Mouse (Mus musculus) T-cell, adult 2 months (primary cell): Measurements from ENCODE around the gene Map4k1.
"Not testable (repeated sequence)": the region's sequence is repeated elsewhere in the genome, so short reads cannot be mapped to it uniquely, and the experiment has no call there.

Experiments used
- DNase-seq: peaks from one replicate; pipeline ENCODE4 v3.0.0; 2022; ENCODE audit warnings: low spot score

Gene Map4k1

DNA sequence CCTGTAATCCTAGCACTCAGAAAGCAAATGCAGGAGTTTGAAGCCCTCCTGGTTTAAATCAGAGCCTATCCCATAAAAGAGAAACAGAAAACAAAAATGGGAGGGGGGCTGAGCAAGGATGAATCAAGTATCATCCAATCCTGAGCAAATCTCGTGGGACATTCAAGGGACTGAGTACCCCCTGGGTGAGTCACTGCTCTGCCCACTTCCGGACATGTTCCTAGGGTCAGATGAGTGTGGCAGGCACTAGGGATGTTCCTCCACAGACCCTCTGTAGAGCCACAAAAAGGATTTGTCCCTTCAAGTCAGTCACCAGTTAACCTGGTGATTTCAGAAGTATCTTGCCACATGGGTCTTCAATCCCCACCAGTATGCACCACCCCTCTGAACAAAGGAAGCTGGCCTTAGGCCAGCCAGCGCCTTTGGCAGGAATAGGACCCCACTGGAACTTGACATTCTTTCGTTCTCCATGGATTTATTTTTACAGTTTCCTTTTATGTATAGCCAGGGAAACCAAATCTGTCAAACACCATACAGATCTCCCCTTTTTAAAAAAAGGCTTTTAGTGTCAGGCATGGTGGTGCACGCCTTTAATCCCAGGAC lies 26.5 kb upstream of the Map4k1 start:
- DNase-seq = no peak

DNA sequence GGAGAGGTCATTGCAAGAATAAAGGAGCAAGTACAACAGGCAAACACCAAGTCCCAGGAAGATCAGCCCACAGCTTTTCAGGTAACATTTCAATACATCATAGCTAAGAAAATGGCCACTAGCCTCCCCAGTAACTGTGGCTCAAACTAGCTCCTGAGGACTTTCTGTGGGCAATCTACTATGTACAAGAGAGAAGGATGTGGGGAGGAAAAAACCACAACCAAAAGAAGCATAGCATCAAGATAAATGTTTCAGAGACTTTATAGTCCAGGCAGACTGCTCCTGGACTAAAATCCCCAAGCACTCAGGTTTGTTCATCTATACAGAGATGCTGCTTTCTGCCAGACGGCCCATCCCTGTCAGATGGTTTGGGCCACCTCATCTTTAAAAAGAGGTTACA lies 25.6 kb upstream of the Map4k1 start:
- DNase-seq = peak; percentile 20

DNA sequence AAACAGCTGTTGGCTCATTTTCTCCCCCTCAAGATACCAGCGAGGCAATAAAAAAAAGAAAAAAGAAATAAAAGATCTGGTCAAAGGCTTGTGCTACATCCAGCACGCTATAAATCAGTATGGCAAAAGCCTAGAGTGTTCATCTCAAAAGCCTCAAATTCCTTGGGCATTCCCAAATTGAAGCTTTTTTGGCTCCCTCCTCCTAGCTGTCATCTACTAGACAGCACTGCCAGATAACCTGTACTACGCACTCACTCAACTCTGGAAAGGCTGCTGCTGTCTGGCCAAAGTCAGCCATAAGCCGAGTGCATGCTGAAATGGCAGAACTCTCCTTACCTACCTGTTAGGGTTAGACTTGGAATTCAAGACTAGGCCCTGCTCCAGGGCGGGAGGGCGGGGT lies 24.6 kb upstream of the Map4k1 start:
- DNase-seq = no peak

DNA sequence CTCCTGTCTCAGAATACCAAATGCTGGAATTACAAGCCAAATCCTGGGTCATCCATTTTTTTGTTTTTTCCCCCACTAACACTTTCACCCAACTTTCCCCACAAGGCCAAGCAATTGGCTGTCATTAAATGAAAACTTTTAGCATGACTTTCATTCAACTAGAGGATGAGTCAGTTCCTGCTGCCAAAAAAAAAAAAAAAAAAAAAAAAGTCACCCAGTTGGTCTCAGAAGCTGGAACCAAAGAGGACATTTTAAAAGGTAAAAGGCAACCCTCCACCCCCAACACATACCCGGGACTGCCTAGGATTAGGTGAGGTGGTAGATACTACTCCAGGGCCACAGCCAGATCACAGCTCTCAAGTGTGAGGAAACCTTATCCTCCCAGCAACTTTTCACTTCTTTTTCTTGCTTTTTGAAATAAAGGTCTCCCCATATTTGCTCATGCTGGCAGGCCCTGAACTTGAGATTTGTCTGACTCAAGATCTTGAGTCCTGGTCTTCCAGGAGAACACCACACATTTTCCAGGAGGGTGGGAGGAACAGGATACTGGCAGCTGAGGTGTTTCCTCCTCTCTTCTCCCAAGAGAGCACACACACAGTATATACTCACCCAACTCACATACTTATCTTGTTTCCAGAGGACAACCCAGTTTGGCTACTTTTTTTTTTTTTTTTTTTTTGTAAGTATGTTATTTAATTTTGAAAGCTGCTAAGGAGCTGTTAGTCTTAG lies 23.7 kb upstream of the Map4k1 start:
- DNase-seq = no peak

DNA sequence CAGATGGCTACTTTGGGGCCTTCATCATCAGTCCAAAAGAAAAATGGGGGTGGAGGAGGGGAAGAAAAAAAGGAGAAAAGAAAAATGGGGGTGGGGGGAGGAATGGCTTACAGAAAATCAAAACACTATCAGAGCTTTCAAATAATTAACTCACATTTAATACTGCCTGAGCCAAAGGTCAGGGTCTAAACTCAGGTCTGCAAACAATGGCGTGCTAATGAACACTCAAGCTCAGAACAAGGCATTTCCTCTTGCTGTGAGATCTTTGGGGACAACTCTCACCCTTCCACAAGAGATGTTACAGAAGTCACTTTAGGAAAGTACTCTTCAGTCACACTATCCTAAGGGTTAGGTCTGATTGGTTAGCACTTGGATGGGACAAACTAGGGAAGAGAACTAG lies 23.1 kb upstream of the Map4k1 start:
- DNase-seq = no peak

DNA sequence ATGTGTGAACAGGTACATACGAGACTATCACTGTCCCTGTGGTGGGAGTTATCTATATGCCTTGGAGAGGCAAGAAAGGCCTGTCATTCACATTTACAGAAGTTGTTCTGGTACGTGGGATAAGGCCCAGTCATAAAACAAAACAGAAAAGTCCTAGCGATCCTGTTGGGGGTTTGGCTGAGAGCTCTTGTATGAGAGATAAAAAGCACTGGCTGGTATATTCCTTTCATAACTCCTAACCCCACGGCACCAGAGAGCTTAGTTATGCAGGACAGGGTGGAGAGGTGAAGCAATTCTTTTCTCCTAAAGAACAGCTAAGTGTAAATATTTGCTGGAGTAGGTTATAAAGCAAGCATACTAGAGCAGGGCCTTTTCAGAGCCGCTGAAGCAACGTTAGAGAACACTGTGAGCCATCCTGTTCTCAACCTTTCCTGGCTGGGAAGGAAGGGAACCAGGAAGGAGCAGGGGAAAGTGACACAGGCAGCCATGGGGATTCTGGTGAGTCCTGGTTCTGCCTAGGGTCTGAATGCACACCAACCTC lies 22.3 kb upstream of the Map4k1 start:
- no peak for DNase-seq

DNA sequence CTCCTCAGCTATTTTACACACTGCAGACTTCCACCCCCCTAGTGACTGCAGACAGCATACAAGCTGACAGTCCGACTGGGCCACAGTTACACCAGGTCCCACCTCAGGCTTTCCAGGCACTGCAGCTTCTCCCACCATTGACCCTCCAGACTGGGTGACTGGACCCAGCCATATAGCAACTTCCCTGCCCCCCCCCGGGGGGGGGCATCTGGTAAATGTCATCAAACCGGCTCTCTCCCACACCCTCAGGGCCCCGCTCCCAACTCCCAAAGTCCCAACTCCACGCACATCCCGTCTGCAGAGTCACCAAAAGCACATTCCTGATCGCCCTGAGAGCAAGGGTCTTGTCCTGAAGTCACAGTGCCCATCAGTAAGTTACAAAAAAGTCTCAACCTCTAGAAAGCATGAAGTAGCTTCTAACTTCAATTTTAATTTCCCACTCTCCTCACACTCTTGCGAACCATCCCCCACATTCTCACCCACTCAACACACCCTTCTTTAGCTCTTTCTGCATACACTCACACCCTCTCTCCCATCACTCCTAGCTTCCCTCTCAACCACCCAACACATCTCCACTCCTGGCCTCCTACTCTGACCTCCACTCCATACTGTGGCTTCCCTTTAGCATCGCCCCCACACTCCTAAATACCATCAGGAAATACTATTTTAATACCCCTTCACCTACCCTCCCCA lies 21.4 kb upstream of the Map4k1 start:
- no peak for DNase-seq

DNA sequence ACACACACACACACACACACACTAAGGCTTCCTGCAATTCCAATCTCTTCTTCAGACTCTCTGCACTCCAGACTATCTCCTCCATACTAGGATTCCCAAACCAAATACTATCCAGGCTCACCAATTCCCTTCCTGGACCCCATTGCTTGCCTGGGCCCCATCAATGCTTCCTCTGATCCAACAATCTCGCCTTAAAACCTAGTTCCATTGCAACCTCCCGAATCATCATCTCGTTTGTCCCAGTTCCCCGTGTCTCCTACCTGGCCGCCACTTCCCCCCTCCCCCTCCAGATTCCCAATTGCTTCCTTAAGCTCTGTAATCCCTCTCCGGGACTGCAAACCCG lies 20.3 kb upstream of the Map4k1 start:
- no peak for DNase-seq

DNA sequence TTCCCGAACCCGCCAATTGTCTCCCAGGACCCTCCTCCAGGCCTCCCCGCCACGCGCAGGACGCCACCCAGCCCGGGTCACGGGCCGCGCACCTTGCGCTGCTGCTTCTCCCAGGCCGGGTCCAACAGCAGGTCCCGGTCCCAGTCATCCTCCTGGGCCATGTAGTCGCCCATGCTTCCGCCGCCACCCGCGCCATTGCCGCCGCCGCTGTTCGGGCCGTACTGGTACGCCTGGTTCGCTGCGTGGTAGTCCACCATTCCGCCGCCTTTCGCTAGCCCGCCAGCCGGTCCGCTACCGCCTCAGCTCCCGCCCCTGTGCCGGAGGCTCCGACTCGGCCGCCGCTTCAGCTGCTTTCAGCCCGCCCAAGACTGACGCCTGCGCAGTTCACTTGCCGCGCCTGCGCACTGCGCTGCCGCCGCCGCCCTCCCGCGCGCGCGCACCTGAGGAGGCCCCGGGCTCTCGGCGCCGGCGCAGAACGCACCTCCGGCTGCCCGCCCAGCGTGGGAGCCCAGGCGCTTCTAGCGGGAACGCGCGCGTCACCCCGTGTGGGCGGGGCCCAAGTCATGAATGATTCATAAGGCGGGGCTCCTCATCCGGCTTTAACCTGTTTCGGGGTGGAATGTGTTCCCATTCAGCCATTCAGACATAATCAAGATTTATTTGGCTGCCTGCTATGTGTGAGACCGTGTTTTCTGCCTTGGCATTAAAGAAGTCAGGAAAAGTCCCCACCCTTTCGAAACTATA lies 19.8 kb upstream of the Map4k1 start, which contains the start of gene Actn4:
Gene Actn4 (minus strand): TSS at position 414 of the 744 bp plus-strand sequence.
- peak; percentile 99 for DNase-seq

DNA sequence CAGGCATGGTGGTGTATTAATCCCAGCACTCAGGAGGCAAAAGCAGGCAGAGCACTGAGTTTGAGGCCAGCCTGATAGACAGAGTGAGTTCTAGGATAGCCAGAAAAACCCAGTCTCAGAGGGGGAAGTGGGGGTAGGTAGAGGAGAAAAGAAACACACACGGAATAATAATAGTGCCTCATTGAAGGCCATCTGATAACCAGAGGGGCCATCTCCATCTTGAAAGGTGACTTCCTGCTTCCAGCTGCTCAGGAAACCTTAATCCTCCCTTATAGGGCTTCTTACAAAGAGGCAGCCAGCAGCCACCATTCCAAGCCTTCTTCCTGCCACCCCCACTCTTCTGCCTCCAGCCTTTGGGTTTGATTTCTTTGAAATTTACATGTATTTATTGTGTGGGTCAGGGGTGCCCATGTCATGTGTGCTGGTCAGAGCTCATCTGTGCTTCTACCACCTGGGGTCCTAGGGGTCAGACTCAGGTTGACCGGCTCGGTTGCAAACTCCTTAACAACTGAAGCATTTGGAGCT lies 18.4 kb upstream of the Map4k1 start:
- no peak for DNase-seq

DNA sequence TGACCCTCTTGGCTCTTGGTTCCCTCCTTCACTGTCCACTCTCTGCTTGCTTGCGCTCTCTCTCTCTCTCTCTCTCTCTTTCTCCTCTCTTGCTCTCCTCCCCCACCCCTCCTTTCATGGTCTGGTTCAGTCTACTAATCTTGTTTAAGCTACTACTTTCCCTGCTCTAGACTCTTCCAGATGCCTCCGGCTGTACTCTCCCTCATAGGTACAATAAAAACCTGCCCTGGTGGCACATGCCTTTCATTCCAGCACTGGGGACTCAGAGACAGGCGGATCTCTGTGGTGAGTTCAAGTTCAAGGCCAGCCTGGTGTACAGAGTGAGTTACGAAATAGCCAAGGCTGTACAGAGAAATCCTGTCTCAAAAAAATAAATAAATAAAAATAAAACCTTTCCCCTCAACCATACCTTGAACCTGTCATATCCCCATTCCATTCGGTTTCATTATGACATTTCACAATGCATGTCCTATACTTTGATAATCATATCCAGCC lies 16.5 kb upstream of the Map4k1 start:
- no peak for DNase-seq

DNA sequence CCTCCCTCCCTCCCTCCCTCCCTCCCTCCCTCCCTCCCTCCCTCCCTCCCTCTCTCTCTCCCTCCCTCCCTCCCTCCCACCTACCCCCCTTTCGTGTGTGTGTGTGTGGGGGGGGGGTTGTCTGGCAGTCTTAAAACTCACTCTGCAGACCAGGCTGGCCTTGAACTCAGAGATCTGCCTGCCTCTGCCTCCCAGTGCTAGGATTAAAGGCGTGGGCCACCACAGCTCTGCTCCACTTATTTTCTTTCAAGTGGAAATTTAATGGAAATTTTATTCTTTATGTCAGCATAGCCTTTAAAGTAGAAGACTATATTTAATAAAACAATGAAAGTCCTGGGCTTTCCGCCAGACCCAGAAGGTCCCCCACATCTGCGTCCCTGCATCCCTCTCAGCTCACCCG lies 15.7 kb upstream of the Map4k1 start:
- DNase-seq = no peak

DNA sequence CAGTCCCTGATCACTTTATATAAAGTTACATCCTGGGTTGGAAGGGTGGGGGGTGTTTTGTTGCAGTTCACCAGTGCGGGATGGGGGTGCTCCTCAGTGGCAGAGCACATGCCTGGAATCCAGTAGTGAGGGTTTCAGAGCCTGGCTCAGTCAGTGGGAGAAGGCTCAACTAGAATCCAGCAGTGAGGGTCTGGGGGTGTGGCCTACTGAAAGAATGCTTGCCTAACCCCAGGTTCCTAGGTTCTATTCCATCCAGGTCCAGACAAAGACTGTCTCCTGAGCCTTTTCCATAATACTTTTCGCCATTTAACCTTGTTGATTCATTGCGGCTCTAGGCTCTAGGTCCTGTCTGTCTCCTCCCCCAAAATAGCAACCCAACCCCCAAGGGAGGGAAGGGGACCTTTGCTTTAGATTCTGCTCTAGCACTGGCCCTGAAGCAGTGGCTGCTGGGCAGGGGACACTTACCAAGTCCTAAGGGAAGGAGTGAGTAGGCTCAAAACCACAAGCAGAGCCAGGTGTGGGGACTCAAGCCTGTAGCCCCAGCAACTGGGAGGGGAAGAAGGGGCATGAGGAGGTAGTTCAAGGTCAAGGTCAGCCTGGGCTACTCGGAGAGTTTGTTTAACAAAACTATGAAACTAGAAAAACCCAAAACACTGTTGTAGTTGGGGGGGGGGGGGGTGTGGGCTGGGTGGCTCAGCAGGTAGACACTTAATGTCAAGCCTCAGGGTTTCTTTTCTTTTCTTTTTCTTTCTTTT lies 14.9 kb upstream of the Map4k1 start:
- DNase-seq = no peak

DNA sequence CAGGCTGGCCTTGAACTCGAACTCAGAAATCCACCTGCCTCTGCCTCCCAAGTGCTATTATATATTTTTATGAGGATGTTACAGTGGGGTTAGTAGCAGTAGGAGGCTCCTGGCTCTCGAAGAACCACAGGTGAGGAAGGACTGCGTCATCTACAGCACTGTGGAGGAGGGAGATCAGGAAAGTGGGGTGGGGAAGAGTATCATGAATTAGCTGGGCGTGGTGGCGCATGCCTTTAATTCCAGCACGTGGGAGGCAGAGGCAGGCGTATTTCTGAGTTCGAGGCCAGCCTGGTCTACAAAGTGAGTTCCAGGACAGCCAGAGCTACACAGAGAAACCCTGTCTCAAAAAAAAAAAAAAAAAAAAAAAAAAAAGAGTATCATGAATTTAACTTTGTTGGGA lies 13.7 kb upstream of the Map4k1 start:
- not testable (repeated sequence) for DNase-seq

DNA sequence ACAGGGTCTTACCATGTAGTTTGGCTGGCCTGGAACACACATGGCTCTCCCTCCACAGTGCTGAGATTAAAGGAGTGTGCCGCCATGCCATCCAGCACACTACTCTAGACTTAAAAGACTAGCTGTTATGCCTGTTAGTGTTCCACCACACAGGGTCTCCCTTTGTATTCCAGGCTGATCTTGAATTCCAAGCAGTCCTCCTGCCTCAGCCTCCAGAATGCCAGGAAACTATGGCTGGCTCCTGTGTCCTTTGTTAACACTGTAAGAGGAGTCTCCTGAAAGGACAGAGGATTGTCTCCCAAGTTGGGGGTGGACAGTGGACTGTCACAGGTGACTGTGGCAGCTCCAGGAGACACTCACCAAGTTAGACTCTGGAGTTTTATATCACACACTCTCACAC lies 12.6 kb upstream of the Map4k1 start:
- DNase-seq = no peak

DNA sequence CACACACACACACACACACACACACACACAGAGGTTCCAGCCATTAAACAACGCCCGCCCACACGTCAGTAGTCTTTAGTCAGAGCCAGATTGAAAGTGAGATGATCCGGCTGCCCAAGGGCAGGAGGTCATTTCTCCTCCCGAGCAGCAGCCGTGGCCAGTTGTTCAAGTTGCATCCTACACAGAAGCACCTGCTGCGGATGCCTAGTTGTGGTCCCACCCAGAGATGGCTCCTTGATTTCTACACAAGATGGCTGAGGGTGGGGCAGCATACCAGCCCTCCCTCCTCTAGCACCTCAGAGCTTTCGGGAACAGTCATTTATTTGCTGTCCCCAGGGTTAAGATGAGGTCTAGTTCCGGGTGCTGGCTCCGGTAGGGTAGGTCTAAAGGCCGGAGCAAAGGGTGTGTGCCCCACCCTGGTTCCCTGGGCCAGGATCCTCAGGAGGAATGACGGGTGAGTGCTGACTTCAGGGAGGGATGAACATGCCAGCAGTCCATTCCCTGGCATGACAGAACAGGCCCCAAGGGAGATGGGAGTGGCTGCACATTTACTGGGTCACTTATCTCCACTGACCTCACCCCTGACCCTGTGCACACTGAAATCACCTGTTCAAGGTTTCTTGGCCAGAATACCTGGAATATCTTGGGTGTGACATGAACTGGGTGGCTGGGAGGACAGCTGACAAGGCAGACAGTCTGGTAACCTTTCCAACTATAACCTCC lies 12.0 kb upstream of the Map4k1 start:
- DNase-seq = no peak

DNA sequence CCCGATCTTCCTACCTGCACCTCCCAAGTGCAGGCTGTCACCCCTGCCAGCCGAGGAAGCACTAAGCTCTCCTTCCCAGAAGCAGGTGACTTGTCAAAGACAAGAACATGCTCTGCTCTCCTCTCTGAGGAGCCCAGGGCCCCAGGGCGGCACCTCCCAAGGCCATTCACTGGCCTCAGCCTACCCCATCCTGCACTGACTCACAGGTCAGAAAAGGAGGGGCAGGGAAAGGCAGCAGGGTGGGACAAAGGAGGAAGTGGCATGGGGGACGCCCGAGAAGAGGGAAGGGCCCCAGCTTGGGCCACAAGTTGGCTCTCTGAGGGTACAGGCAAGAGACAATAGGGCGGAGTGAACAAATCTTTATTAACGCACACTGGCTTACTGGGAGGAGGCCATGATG lies 10.8 kb upstream of the Map4k1 start:
- DNase-seq = no peak

DNA sequence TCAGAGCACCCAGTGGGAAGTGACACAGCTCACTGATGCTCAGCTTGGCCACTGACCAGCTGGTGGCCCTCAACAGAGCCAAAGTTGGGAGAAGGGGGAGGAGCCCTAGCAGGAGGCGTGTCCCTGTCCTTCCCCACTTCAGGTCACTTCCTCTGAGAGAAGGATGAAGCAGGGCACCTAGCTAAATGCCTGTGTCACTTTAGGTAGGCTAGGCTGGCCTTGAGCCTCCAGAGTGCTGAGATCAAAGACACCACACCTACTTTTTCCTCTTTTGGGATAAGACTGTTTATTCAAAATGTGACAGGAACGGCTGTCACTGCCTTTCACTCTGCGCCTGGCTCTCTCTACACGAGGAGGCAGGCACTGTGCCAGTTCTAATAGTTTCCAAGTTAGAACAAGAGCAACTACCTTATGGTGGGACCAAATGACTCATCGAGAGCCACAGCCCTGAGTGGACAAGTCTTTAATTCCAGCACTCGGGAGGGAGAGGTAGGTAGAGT lies 10.0 kb upstream of the Map4k1 start:
- no peak for DNase-seq

DNA sequence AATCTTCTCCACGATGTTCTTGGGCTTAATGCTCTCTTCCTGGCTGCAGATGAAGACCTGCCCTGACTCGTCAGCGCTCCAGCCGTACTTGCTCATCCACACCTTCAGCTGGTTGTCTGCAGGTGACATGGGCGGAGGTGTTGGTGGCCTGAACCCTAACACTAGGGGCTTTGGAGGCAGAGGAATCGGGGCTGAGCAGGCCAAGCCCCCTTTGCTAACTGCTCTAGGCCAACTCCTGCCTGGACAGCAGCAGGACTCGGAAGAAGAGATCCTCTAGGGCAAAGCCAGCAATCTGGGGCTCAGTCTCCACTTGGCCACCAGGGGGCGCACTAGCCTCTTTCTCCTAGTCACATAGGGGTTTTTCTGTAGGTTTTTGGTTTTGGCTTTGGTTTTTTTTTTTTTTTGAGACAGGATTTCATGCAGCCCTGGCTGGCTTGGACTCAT lies 9.3 kb upstream of the Map4k1 start:
- DNase-seq = peak; percentile 78

DNA sequence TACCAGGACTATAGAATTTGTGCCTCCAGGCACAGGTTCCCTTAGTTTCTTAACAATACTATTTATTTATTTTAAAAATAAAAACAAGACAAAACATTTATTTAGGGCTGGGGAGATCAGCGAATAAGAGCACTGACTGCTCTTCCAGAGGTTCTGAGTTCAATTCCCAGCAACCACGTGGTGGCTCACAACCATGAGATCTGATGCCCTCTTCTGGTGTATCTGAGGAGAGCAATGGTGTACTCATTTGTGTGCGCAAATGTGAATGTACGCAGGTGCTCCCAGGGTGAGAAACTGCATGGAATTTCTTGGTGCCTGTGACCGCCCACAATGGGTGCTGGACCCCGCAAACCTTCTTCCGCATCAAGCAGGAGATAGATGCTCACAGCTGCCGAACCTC lies 8.8 kb upstream of the Map4k1 start:
- no peak for DNase-seq
